Mouse (Mus musculus) liver, embryonic 14.5 days (tissue): ENCODE results near the gene Clta. TPM values are rescaled to one million over a fixed set of nuclear protein-coding genes. Genes with fewer than 3 reads are reported as not detected.

Source experiments
- ATAC-seq: fragments of 200-750 bp; cut with Nextera tagmentation; 2 replicates; pipeline ENCODE4 v1.8.0; 2017; ENCODE audit warnings: moderate number of reproducible peaks, mild to moderate bottlenecking, moderate library complexity; ENCODE audit not compliant: insufficient read depth
- DNase-seq, 3 experiments: peaks; one replicate each; pipeline ENCODE4 v3.0.0-alpha.2; 2012 to 2013; ENCODE audit warnings: low read depth in 3 of 3, low spot score in 3 of 3
- H3K27ac ChIP-seq: fragments of 300-500 bp; sonication (generic); 2 replicates; pipeline ENCODE4 v1.5.1; 2014; ENCODE audit warnings: moderate library complexity, mild to moderate bottlenecking, control low read depth, inconsistent platforms
- H3K27me3 ChIP-seq: fragments of 300-500 bp; sonication (generic); 2 replicates; pipeline ENCODE4 v1.6.1; 2014; ENCODE audit warnings: mild to moderate bottlenecking, low read length, moderate library complexity; ENCODE audit not compliant: control insufficient read depth, insufficient read depth
- H3K36me3 ChIP-seq: fragments of 300-500 bp; sonication (generic); replicated peaks from 2 replicates; pipeline ENCODE4 v1.6.1; 2014; ENCODE audit warnings: low read depth; ENCODE audit not compliant: control insufficient read depth, insufficient read depth
- H3K4me1 ChIP-seq, 2 experiments: fragments of 200-500 bp in 1 of 2; fragments of 300-500 bp in 1 of 2; sonication (generic) in 1 of 2; replicated peaks; 2 replicates each; pipeline ENCODE4 v1.6.1; 2012 to 2014; ENCODE audit warnings: antibody characterized with exemption in 1 of 2, inconsistent platforms in 1 of 2, low read length in 1 of 2; ENCODE audit not compliant: control insufficient read depth in 2 of 2, insufficient read depth in 2 of 2
- H3K4me2 ChIP-seq: fragments of 300-500 bp; sonication (generic); 2 replicates; pipeline ENCODE4 v1.6.1; 2014; ENCODE audit warnings: low read depth, mild to moderate bottlenecking, control low read depth, moderate library complexity
- H3K4me3 ChIP-seq, 2 experiments: fragments of 200-500 bp in 1 of 2; fragments of 300-500 bp in 1 of 2; sonication (generic) in 1 of 2; 2 replicates each; pipeline ENCODE4 v1.5.1; 2012 to 2014; ENCODE audit warnings: low read depth in 2 of 2, low read length in 2 of 2, mild to moderate bottlenecking in 2 of 2, control low read depth in 1 of 2, inconsistent platforms in 1 of 2, moderate library complexity in 1 of 2; ENCODE audit not compliant: insufficient read depth in 1 of 2
- H3K9ac ChIP-seq: fragments of 300-500 bp; sonication (generic); replicated peaks from 2 replicates; pipeline ENCODE4 v1.6.1; 2014; ENCODE audit warnings: mild to moderate bottlenecking, control low read depth, moderate library complexity
- H3K9me3 ChIP-seq: fragments of 300-500 bp; sonication (generic); 2 replicates; pipeline ENCODE4 v1.6.1; 2016; ENCODE audit warnings: low read length, mixed read lengths; ENCODE audit not compliant: control insufficient read depth
- CTCF ChIP-seq: IDR thresholded peaks from 2 replicates; pipeline ENCODE4 v1.5.1; 2016; ENCODE audit warnings: antibody characterized with exemption, low read depth, control low read depth
- EP300 ChIP-seq: IDR thresholded peaks from 2 replicates; pipeline ENCODE4 v1.6.1; 2016; ENCODE audit warnings: antibody characterized with exemption, low read depth
- WGBS: fragments of 180-500 bp; shearing (Covaris S2); extraction: QIAGEN DNeasy Blood & Tissue Kit; methylation state at CpG from one replicate; pipeline ENCODE4 v1.1.7; 2014; ENCODE audit not compliant: insufficient replicate concordance; 5-methylcytosine and 5-hydroxymethylcytosine counted together
- polyA plus RNA-seq, 2 experiments: library from polyadenylated mRNA; depleted of rRNA in 1 of 2; stranded (reverse) in 1 of 2; unstranded in 1 of 2; fragments of >200 nt; fragmentation: Nextera tagmentation in 1 of 2; extraction: Ambion mirVana in 1 of 2; gene quantifications; 2 replicates each; pipeline versions ENCODE4 v1.2.1 to v1.2.3; 2012 to 2014

Clta gene
- polyA plus RNA-seq, 2 experiments = 121 to 173 TPM

GRCm38 (mm10) chr4:44068736-44069135 is 64.5 kb downstream of the Clta start:
- H3K27me3 ChIP-seq = no peaks in the 10 kb centered on the region
- DNase-seq (no peak), ATAC-seq (no peak)
- H3K4me1 ChIP-seq = peaks cover 21 to 37% of the 10 kb centered on the region in 2 experiments
- no peak overlapping the region for H3K9ac ChIP-seq
- H3K36me3 ChIP-seq = no peaks in the 10 kb centered on the region
- no peak overlapping the region for H3K27ac ChIP-seq
- no peak for TF ChIP-seq EP300
- TF ChIP-seq CTCF = no peak
- H3K4me2 ChIP-seq = peak overlapping the region; percentile 23
- H3K9me3 ChIP-seq = no peaks in the 10 kb centered on the region
- 48% methylated on average over 9 of the region's 9 CpGs for WGBS
- H3K4me3 ChIP-seq = no peak overlapping the region

- Histone ChIP-seq H3K9me3 (no peaks in the 10 kb centered on the region), H3K4me2 (no peak overlapping the region), H3K27ac (no peak overlapping the region), H3K36me3 (no peaks in the 10 kb centered on the region), H3K27me3 (no peaks in the 10 kb centered on the region), H3K9ac (no peak overlapping the region), H3K4me3 (no peak overlapping the region), H3K4me1 (peaks cover 27 to 42% of the 10 kb centered on the region in 2 experiments)
- 80% methylated on average over 4 of the region's 4 CpGs for WGBS
- TF ChIP-seq CTCF (no peak), EP300 (no peak)
- ATAC-seq = no peak
- no peak for DNase-seq
Observed at GRCm38 (mm10) chr4:44069411-44069810, 65.2 kb downstream of the Clta start.

GRCm38 (mm10) chr4:44070641-44071040 is 66.4 kb downstream of the Clta start:
- no peaks in the 10 kb centered on the region for H3K36me3 ChIP-seq
- peak overlapping the region; percentile 97 for H3K4me2 ChIP-seq
- TF ChIP-seq EP300 (no peak), CTCF (no peak)
- 56% methylated on average over 4 of the region's 4 CpGs for WGBS
- H3K9me3 ChIP-seq = no peaks in the 10 kb centered on the region
- peak overlapping the region; percentile 94 for H3K9ac ChIP-seq
- no peaks in the 10 kb centered on the region for H3K27me3 ChIP-seq
- peaks cover 30 to 47% of the 10 kb centered on the region in 2 experiments for H3K4me1 ChIP-seq
- H3K4me3 ChIP-seq = peak overlapping the region; percentile 44 to 92
- DNase-seq (no peak), ATAC-seq (no peak)
- H3K27ac ChIP-seq = peak overlapping the region; percentile 78; the same call in 1 of the 2 replicates

GRCm38 (mm10) chr4:44071741-44072145 is 67.5 kb downstream of the Clta start:
- under 1% methylated on average over 11 of the region's 11 CpGs for WGBS

GRCm38 (mm10) chr4:44072146-44072872 is 68.1 kb downstream of the Clta start:
- H3K36me3 ChIP-seq = no peaks in the 10 kb centered on the region
- DNase-seq (peak; percentile 70 to 75 (median 72)), ATAC-seq (peak; percentile 92)
- H3K27me3 ChIP-seq = no peaks in the 10 kb centered on the region
- H3K4me2 ChIP-seq = peak overlapping the region; percentile 97
- WGBS = under 1% methylated on average over 70 of the region's 70 CpGs
- TF ChIP-seq EP300 (no peak), CTCF (no peak)
- peak overlapping the region; percentile 78 for H3K27ac ChIP-seq
- peaks cover 30 to 44% of the 10 kb centered on the region in 2 experiments for H3K4me1 ChIP-seq
- H3K4me3 ChIP-seq = peak overlapping the region; percentile 74 to 92
- no peaks in the 10 kb centered on the region for H3K9me3 ChIP-seq
- peak overlapping the region; percentile 94 for H3K9ac ChIP-seq

More at GRCm38 (mm10) chr4:44071741-44072145, 67.5 kb downstream of the Clta start:
- Histone ChIP-seq H3K36me3 (no peaks in the 10 kb centered on the region), H3K9me3 (no peaks in the 10 kb centered on the region), H3K9ac (peak overlapping the region; percentile 94), H3K27me3 (no peaks in the 10 kb centered on the region), H3K27ac (peak overlapping the region; percentile 78), H3K4me2 (peak overlapping the region; percentile 97), H3K4me3 (peak overlapping the region; percentile 74 to 92), H3K4me1 (peaks cover 30 to 47% of the 10 kb centered on the region in 2 experiments)
- no peak for TF ChIP-seq EP300
- no peak for TF ChIP-seq CTCF
- ATAC-seq = peak; percentile 42
- DNase-seq = no peak
